Comparison of ENCODE assay signal across 8 mouse cellular contexts in genomic region chr2:152672166-152672565, GRCm38 (mm10). TPM values are rescaled to one million over a fixed set of nuclear protein-coding genes. Genes with fewer than 3 reads are reported as not detected.
DNase-seq lines count a peak whose midpoint lies in the region; ATAC-seq and TF ChIP-seq lines count a peak whose summit lies in the region.

No protein-coding gene starts in this region.

- H3K9me3 ChIP-seq in lung, embryonic 14.5 days (ENCODE audit: low read depth, low read length), result no peaks in the 10 kb centered on the region
- no peaks in the 10 kb centered on the region for H3K9me3 ChIP-seq in limb, embryonic 14.5 days (ENCODE audit: control insufficient read depth, low read length)

- ATAC-seq in lung, embryonic 14.5 days (ENCODE audit: insufficient read depth), result no peak
- no peak for ATAC-seq in limb, embryonic 14.5 days (ENCODE audit: low FRiP score, low read depth)

- no peak for TF ChIP-seq CTCF in lung, embryonic 14.5 days (IDR thresholded peaks at IDR 0.05; ENCODE audit: low read depth)

- H3K27me3 ChIP-seq in lung, embryonic 14.5 days (ENCODE audit: insufficient read depth, low read length), result no peaks in the 10 kb centered on the region
- no peaks in the 10 kb centered on the region for H3K27me3 ChIP-seq in limb, embryonic 14.5 days (ENCODE audit: control insufficient read depth, insufficient read depth, low read length)

- peak overlapping the region; percentile 4; the same call in 1 of the 2 replicates for H3K9ac ChIP-seq in lung, embryonic 14.5 days
- peak overlapping the region; percentile 36; the same call in 1 of the 2 replicates for H3K9ac ChIP-seq in limb, embryonic 14.5 days (ENCODE audit: low read depth, low read length, severe bottlenecking)

- H3K4me1 ChIP-seq in lung, embryonic 14.5 days (ENCODE audit: insufficient read depth), result peaks cover 9% of the 10 kb centered on the region; the same call in 1 of the 2 replicates
- peaks cover 41% of the 10 kb centered on the region for H3K4me1 ChIP-seq in limb, embryonic 14.5 days (ENCODE audit: control insufficient read depth, insufficient read depth, low read length)

- H3K4me3 ChIP-seq in lung, embryonic 14.5 days (ENCODE audit: low read depth, low read length), result no peak overlapping the region
- peak overlapping the region; percentile 95 for H3K4me3 ChIP-seq in limb, embryonic 14.5 days (replicated peaks; ENCODE audit: low read length)

- peak; percentile 55 for DNase-seq in adrenal gland, postnatal 14 days
- no peak for DNase-seq in adrenal gland, postnatal 4 days (ENCODE audit: low spot score in 2 of 2)
- no peak for DNase-seq in lung, embryonic 14.5 days
- no peak for DNase-seq in lung, postnatal 10 days
- no peak for DNase-seq in limb, embryonic 14.5 days (ENCODE audit: low spot score)
- peak; percentile 39 for DNase-seq in skeletal muscle tissue, adult 2 months (ENCODE audit: low read depth, low spot score)
- no peak for DNase-seq in right cerebral cortex, postnatal 10 days (ENCODE audit: low spot score in 2 of 2)
- DNase-seq in left cerebral cortex, postnatal 10 days (ENCODE audit: extremely low spot score in 1 of 2, low spot score in 2 of 2), result no peak

- intact Hi-C loops in left cerebral cortex, postnatal 10 days (cut with DNase I), result loop anchor here (10.0 kb wide), 1 partner anchor 217 kb away; no protein-coding TSS in a partner anchor

- whole genome bisulfite sequencing in lung, embryonic 14.5 days, result 76% methylated on average over 12 of the region's 12 CpGs
- WGBS in limb, embryonic 14.5 days, result 75% methylated on average over 12 of the region's 12 CpGs

- H3K36me3 ChIP-seq in lung, embryonic 14.5 days (ENCODE audit: insufficient read depth), result peaks cover 55% of the 10 kb centered on the region
- peaks cover 47% of the 10 kb centered on the region for H3K36me3 ChIP-seq in limb, embryonic 14.5 days (ENCODE audit: control insufficient read depth, insufficient read depth, low read length)

- H3K27ac ChIP-seq in lung, embryonic 14.5 days (ENCODE audit: low read depth), result no peak overlapping the region
- H3K27ac ChIP-seq in limb, embryonic 14.5 days (replicated peaks; ENCODE audit: low read depth, low read length), result no peak overlapping the region

- no peak for TF ChIP-seq POLR2A in limb, embryonic 14.5 days (IDR thresholded peaks at IDR 0.05; ENCODE audit: borderline replicate concordance, extremely low read depth, insufficient read depth, insufficient read length)

- peak overlapping the region; percentile 68; the same call in 1 of the 2 replicates for H3K4me2 ChIP-seq in lung, embryonic 14.5 days
- H3K4me2 ChIP-seq in limb, embryonic 14.5 days (replicated peaks; ENCODE audit: low read depth, low read length, severe bottlenecking), result peak overlapping the region; percentile 67

RNA-seq across cellular contexts. Expression of gene H13, which starts 2.9 kb away (rescaled TPM):
- total RNA-seq in adrenal gland, postnatal 14 days (2021), result 123 and 139 TPM in 2 replicates
- total RNA-seq in adrenal gland, postnatal 4 days (2021), result 100 to 1,000 TPM; 138 to 140 TPM
- 97.6 and 98.1 TPM in 2 replicates for polyA plus RNA-seq in lung, embryonic 14.5 days (2014; fragmentation: Nextera tagmentation; extraction: Ambion mirVana)
- polyA plus RNA-seq in limb, embryonic 14.5 days (2012; rRNA removed), result 148 and 194 TPM in 2 replicates
- 151 and 153 TPM in 2 replicates for polyA plus RNA-seq in limb, embryonic 14.5 days (2014; fragmentation: Nextera tagmentation; extraction: Ambion mirVana)
- total RNA-seq in left cerebral cortex, postnatal 10 days (2021), result 100 to 1,000 TPM in 1 of 2 experiments, 10 to 100 TPM in 1; 99.7 to 115 TPM

RNA-seq across cellular contexts. Expression of gene Mcts2, which starts 14.7 kb away (rescaled TPM):
- 26.6 and 28.0 TPM in 2 replicates for total RNA-seq in adrenal gland, postnatal 14 days (2021)
- total RNA-seq in adrenal gland, postnatal 4 days (2021), result 10 to 100 TPM; 26.7 to 27.4 TPM
- 28.5 and 32.7 TPM in 2 replicates for polyA plus RNA-seq in lung, embryonic 14.5 days (2014; fragmentation: Nextera tagmentation; extraction: Ambion mirVana)
- polyA plus RNA-seq in limb, embryonic 14.5 days (2012; rRNA removed), result 11.8 and 18.6 TPM in 2 replicates
- polyA plus RNA-seq in limb, embryonic 14.5 days (2014; fragmentation: Nextera tagmentation; extraction: Ambion mirVana), result 26.8 and 27.2 TPM in 2 replicates
- 10 to 100 TPM; 22.9 to 28.1 TPM for total RNA-seq in left cerebral cortex, postnatal 10 days (2021)

RNA-seq across cellular contexts. Expression of gene Rem1, which starts 45.4 kb away (rescaled TPM):
- 8.3 and 9.8 TPM in 2 replicates for total RNA-seq in adrenal gland, postnatal 14 days (2021)
- 10 to 100 TPM; 11.5 to 17.9 TPM for total RNA-seq in adrenal gland, postnatal 4 days (2021)
- polyA plus RNA-seq in lung, embryonic 14.5 days (2014; fragmentation: Nextera tagmentation; extraction: Ambion mirVana), result 6.2 TPM in 2 replicates
- polyA plus RNA-seq in limb, embryonic 14.5 days (2012; rRNA removed), result 3.9 and 4.7 TPM in 2 replicates
- polyA plus RNA-seq in limb, embryonic 14.5 days (2014; fragmentation: Nextera tagmentation; extraction: Ambion mirVana), result 2.6 and 4.4 TPM in 2 replicates
- total RNA-seq in left cerebral cortex, postnatal 10 days (2021), result 1 to 10 TPM; 1.5 TPM

RNA-seq across cellular contexts. Expression of gene Defb25, which starts 49.3 kb away (rescaled TPM):
- 1.6 TPM in 1 of 2 replicates, not detected in the other for total RNA-seq in adrenal gland, postnatal 14 days (2021)
- total RNA-seq in adrenal gland, postnatal 4 days (2021), result 1 to 10 TPM; 2.4 to 2.8 TPM
- polyA plus RNA-seq in lung, embryonic 14.5 days (2014; fragmentation: Nextera tagmentation; extraction: Ambion mirVana), result 0.86 and 1.5 TPM in 2 replicates
- polyA plus RNA-seq in limb, embryonic 14.5 days (2012; rRNA removed), result 0.68 and 0.77 TPM in 2 replicates
- polyA plus RNA-seq in limb, embryonic 14.5 days (2014; fragmentation: Nextera tagmentation; extraction: Ambion mirVana), result 1.6 and 3.2 TPM in 2 replicates
- not detected for total RNA-seq in left cerebral cortex, postnatal 10 days (2021)

Comparison
In these comparisons a context has a peak if more than half of its experiments do, and no peak if none do; other contexts are left out.
1. DNase-seq: peak in adrenal gland, postnatal 14 days (single experiment) and skeletal muscle tissue, adult 2 months (single experiment); none in adrenal gland, postnatal 4 days (0 of 2), lung, embryonic 14.5 days (single experiment), lung, postnatal 10 days (single experiment), limb, embryonic 14.5 days (single experiment), right cerebral cortex, postnatal 10 days (0 of 2) and left cerebral cortex, postnatal 10 days (0 of 2).